Mouse (Mus musculus): ENCODE results near the gene Fzd2. TPM values are rescaled to one million over a fixed set of nuclear protein-coding genes. Genes with fewer than 3 reads are reported as not detected.

The Fzd2 gene
- total and polyA plus RNA-seq, 3 experiments, result not detected

GRCm38 (mm10) chr11:102568191-102568590 is 36.0 kb upstream of the Fzd2 start:
- DNase-seq (ENCODE audit: low read depth, low spot score), result peak; percentile 72

GRCm38 (mm10) chr11:102568756-102569377 is 35.3 kb upstream of the Fzd2 start:
- Histone ChIP-seq H3K9ac (ENCODE audit: control insufficient read depth, low read depth, low read length, poor library complexity, severe bottlenecking) (peak overlapping the region; percentile 26), H3K79me2 (ENCODE audit: control insufficient read depth, insufficient read depth, low read length, poor library complexity) (peaks cover 2% of the 10 kb centered on the region; the same call in 1 of the 2 replicates), H3K9me3 (replicated peaks; ENCODE audit: insufficient read depth, low read length) (no peaks in the 10 kb centered on the region), H3K27me3 (ENCODE audit: control insufficient read depth in 1 of 2, insufficient read depth in 2 of 2, low read length in 2 of 2) (no peaks in the 10 kb centered on the region), H3K4me3 (ENCODE audit: control insufficient read depth in 1 of 2, insufficient read depth in 1 of 2, low read depth in 2 of 2, low read length in 2 of 2) (peak overlapping the region in 1 of 2 experiments; percentile 21; a peak in 3 of 4 replicates), H3K36me3 (ENCODE audit: control insufficient read depth in 1 of 2, insufficient read depth in 2 of 2, low read length in 2 of 2) (peaks cover 0 to 25% of the 10 kb centered on the region in 2 experiments; a peak in 2 of 4 replicates), H3K4me1 (ENCODE audit: control insufficient read depth in 1 of 2, insufficient read depth in 2 of 2, low read length in 2 of 2) (peaks cover 15 to 21% of the 10 kb centered on the region in 2 experiments), H3K27ac (ENCODE audit: control insufficient read depth, low read depth, low read length) (peak overlapping the region; percentile 85)
- DNase-seq (ENCODE audit: low read depth, low spot score), result peak; percentile 91
- TF ChIP-seq RAD21 (IDR thresholded peaks at IDR 0.05; ENCODE audit: low read depth, low read length) (no peak), GATA1 (IDR thresholded peaks at IDR 0.05; ENCODE audit: low read depth, low read length) (peak; percentile 89), USF2 (IDR thresholded peaks at IDR 0.05; ENCODE audit: borderline replicate concordance in 1 of 2, insufficient read depth in 1 of 2, low read depth in 1 of 2, low read length in 2 of 2) (no peak), ZMIZ1 (IDR thresholded peaks at IDR 0.05; ENCODE audit: low read depth, low read length) (no peak), CHD1 (IDR thresholded peaks at IDR 0.05; ENCODE audit: low read depth, low read length) (no peak), RCOR1 (IDR thresholded peaks at IDR 0.05; ENCODE audit: low read depth, low read length) (peak; percentile 65; the same call in 1 of the 2 replicates), POLR2A (IDR thresholded peaks at IDR 0.05; ENCODE audit: control insufficient read depth in 1 of 2, insufficient read depth in 1 of 2, low read depth in 1 of 2, low read length in 2 of 2, poor library complexity in 1 of 2) (peak in 1 of 2 experiments; percentile 47; a peak in 1 of 4 replicates), USF1 (IDR thresholded peaks at IDR 0.05; ENCODE audit: low read depth, low read length) (peak; percentile 31; the same call in 1 of the 2 replicates), MAFK (IDR thresholded peaks at IDR 0.05; ENCODE audit: borderline replicate concordance, low read depth, low read length) (no peak), SIN3A (IDR thresholded peaks at IDR 0.05; ENCODE audit: low read length) (peak; percentile 86), TCF12 (IDR thresholded peaks at IDR 0.05; ENCODE audit: low read depth, low read length) (peak; percentile 51; the same call in 1 of the 2 replicates), NRF1 (IDR thresholded peaks at IDR 0.05; ENCODE audit: insufficient read depth, low read depth, low read length, poor library complexity, severe bottlenecking) (no peak), MAX (IDR thresholded peaks at IDR 0.05; ENCODE audit: low read length) (peak; percentile 88), MEF2A (IDR thresholded peaks at IDR 0.05; ENCODE audit: extremely low read depth, insufficient replicate concordance, low read depth, low read length, poor library complexity, severe bottlenecking) (no peak), ELF1 (IDR thresholded peaks at IDR 0.05; ENCODE audit: low read depth, low read length) (no peak), CTCF (IDR thresholded peaks at IDR 0.05 in 2 of 3, conservative IDR thresholded peaks at IDR 0.05 in 1 of 3; ENCODE audit: control insufficient read depth in 1 of 3, insufficient read depth in 1 of 3, low read depth in 2 of 3, low read length in 3 of 3, poor library complexity in 1 of 3, severe bottlenecking in 1 of 3) (no peak), MYB (IDR thresholded peaks at IDR 0.05; ENCODE audit: low read depth, low read length) (peak; percentile 55), MXI1 (IDR thresholded peaks at IDR 0.05; ENCODE audit: low read depth, low read length) (peak; percentile 66; the same call in 1 of the 2 replicates), TBP (IDR thresholded peaks at IDR 0.05; ENCODE audit: low read depth, low read length) (peak; percentile 96), ZKSCAN1 (IDR thresholded peaks at IDR 0.05; ENCODE audit: low read depth, low read length) (no peak), BHLHE40 (IDR thresholded peaks at IDR 0.05; ENCODE audit: borderline replicate concordance, low read depth, low read length) (0 out of 2 replicates have a peak, but pooled peaks have one; percentile 37), KAT2A (conservative IDR thresholded peaks at IDR 0.05; ENCODE audit: low read depth, low read length) (no peak), MYC (IDR thresholded peaks at IDR 0.05; ENCODE audit: low read depth, low read length) (peak; percentile 94), MAZ (IDR thresholded peaks at IDR 0.05; ENCODE audit: low read depth, low read length) (peak; percentile 67; the same call in 1 of the 2 replicates), CHD2 (IDR thresholded peaks at IDR 0.05; ENCODE audit: low read length) (0 out of 2 replicates have a peak, but pooled peaks have one; percentile 11), HCFC1 (IDR thresholded peaks at IDR 0.05; ENCODE audit: low read depth, low read length) (peak; percentile 63; the same call in 1 of the 2 replicates)

More at GRCm38 (mm10) chr11:102568191-102568590, 36.0 kb upstream of the Fzd2 start:
- no peak overlapping the region for H3K9ac ChIP-seq (ENCODE audit: control insufficient read depth, low read depth, low read length, poor library complexity, severe bottlenecking)
- no peaks in the 10 kb centered on the region for H3K9me3 ChIP-seq (replicated peaks; ENCODE audit: insufficient read depth, low read length)
- peak overlapping the region; percentile 4 to 21; a peak in 2 of 4 replicates for H3K4me3 ChIP-seq (ENCODE audit: control insufficient read depth in 1 of 2, insufficient read depth in 1 of 2, low read depth in 2 of 2, low read length in 2 of 2)
- peaks cover 0 to 25% of the 10 kb centered on the region in 2 experiments; a peak in 2 of 4 replicates for H3K36me3 ChIP-seq (ENCODE audit: control insufficient read depth in 1 of 2, insufficient read depth in 2 of 2, low read length in 2 of 2)
- peak overlapping the region; percentile 85 for H3K27ac ChIP-seq (ENCODE audit: control insufficient read depth, low read depth, low read length)
- peak; percentile 28 for TF ChIP-seq SMC3 (IDR thresholded peaks at IDR 0.05; ENCODE audit: low read depth, low read length)
- no peak for TF ChIP-seq MAX (IDR thresholded peaks at IDR 0.05; ENCODE audit: low read length)
- TF ChIP-seq ETS1 (IDR thresholded peaks at IDR 0.05; ENCODE audit: low read depth, low read length), result no peak
- TF ChIP-seq ZMIZ1 (IDR thresholded peaks at IDR 0.05; ENCODE audit: low read depth, low read length), result no peak
- TF ChIP-seq MEF2A (IDR thresholded peaks at IDR 0.05; ENCODE audit: extremely low read depth, insufficient replicate concordance, low read depth, low read length, poor library complexity, severe bottlenecking), result no peak
- TF ChIP-seq RAD21 (IDR thresholded peaks at IDR 0.05; ENCODE audit: low read depth, low read length), result peak; percentile 15
- TF ChIP-seq TAL1 (IDR thresholded peaks at IDR 0.05; ENCODE audit: low read length), result no peak
- peak; percentile 79 to 96 (median 94) for TF ChIP-seq CTCF (IDR thresholded peaks at IDR 0.05 in 2 of 3, conservative IDR thresholded peaks at IDR 0.05 in 1 of 3; ENCODE audit: control insufficient read depth in 1 of 3, insufficient read depth in 1 of 3, low read depth in 2 of 3, low read length in 3 of 3, poor library complexity in 1 of 3, severe bottlenecking in 1 of 3)
- peaks cover 15 to 21% of the 10 kb centered on the region in 2 experiments for H3K4me1 ChIP-seq (ENCODE audit: control insufficient read depth in 1 of 2, insufficient read depth in 2 of 2, low read length in 2 of 2)
- H3K27me3 ChIP-seq (ENCODE audit: control insufficient read depth in 1 of 2, insufficient read depth in 2 of 2, low read length in 2 of 2), result no peaks in the 10 kb centered on the region
- peaks cover 2% of the 10 kb centered on the region; the same call in 1 of the 2 replicates for H3K79me2 ChIP-seq (ENCODE audit: control insufficient read depth, insufficient read depth, low read length, poor library complexity)

Measured in MEL (cell line).